Mouse (Mus musculus) right cerebral cortex, postnatal 4 days (tissue): Measurements from ENCODE around the gene Ispd.

ENCODE experiments used
- DNase-seq: peaks from one replicate; pipeline ENCODE4 v3.0.0-alpha.2; 2022

Ispd gene

DNA sequence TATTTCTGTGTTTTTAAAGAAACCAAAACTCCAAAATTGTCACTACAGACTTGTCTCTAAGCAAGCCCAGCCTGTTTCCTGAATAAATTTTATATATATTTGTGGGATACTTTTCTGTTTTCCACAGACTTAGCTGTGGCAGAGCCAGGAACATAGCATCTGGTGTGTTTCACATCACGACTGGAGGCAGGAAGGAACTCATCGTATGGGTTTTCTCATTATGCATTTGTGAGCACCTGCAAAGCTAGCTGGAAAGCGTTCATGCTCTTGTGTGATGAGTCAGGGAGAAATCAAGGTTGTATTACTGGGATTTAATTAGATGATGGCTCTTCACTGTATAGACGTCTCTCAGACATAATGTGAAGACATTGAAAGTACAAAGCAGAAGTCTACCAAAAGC is 90.2 kb downstream of the Ispd start:
- no peak for DNase-seq

DNA sequence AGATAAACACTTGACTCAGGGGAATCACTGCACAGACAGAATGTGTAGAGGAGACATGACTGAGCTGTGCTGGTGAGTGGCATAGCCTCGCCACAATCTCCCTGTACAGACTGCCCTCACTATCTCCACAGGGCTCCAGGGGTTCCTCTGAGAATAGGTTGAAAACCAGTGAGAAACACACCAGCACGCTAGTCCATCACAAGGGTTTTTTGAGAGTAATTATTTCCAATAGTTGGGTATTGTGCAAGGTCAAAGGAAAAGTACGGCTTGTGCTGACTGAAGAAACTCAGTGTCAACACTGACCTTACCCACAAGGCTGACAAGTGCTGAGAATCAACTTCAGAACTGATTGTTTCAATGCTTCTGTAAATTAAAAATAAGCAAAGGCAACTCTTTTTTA is 92.9 kb downstream of the Ispd start:
- no peak for DNase-seq

DNA sequence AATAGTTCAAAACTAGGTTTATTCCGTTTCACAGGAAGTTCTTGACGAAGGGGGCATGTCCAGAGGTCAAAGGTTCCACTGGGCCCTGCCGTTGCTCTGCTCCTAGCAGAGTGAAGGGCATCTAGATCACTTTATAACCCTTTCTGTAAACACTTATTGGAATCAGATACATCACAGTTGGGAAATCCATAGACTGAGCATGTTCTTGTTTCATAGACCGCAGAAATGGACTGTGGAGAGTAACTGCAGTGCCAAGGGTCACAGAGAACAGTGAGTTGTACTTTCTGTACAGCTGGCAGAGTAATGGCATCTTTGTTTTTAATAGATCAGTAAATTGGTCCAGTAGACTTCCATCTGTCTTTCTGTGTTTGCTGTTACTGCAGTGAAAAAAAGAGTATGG is 94.0 kb downstream of the Ispd start:
- no peak for DNase-seq

DNA sequence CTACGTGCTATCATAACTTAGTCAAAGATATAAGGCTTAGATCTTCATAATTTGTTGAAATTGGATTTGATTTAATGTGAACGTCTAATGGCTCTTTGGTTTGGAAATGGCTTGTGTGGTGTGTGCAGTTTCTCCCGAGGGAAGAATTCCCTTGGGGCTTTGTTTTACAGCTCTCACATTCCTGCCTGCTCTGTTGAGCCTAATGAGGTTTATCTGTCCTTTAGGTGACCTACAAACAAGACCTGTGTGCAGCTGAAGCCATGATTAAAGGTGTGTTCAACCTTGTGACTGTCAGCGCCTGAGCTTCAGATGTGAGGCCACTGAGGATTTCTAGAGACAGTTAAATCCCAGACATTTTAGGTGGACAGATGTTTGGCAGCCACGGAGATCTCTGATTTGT is 95.2 kb downstream of the Ispd start:
- no peak for DNase-seq

DNA sequence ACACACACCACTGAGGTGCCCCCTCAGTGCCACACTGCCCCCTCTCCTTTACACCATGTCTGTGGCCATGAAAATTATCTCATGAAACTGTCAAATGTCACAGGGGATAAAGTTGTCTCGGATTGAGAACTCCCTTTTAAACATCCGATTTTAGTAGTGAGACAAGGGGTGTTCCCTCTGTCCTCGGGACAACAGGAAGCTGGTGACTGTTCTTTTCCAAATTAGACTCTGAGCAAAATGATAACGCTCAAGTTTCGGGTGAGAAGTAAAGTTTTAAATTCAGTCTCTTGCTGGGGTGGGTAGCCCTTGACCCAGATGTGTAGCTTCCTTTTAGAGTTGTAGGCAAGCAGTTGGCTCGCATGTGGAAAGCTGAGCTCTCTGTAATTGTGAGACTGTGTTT is 96.3 kb downstream of the Ispd start:
- DNase-seq: no peak

DNA sequence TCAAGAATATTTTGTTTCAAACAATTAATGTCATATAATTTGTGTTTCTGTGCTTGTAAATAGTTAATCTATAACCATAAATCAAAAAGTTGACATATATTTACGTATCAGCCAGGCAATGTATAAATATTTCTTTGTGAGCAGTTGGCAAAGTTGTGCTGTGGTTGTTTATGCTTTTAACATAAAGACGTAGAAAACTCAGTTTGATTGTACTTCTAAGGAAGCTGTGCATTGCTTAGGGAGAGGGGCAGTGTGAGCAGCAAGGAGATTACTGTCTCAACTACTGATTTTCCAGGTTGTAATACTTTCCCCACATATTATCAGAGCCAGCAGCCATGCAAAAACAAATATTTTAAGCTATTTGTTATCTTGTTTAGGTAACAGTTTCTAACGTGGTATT is 96.7 kb downstream of the Ispd start:
- no peak for DNase-seq

DNA sequence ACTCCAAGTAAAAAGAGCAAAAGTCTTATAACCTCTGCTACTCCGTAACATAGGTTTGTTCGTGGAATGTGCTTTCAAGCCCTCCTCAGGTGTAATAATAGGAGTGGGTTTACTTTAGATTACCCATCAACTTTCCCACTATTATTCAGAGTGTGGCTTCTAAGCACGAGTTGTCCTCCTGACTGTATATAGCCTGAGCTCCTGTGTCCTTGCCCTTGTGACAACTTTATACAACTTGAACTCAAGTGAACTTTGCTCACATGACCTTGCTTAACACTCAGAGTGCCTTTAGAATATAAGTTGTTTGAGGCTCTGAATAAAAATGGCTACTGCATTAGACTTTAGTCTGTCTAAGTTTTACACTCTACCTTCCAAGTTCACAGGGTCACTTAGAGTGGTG is 100.5 kb downstream of the Ispd start:
- no peak for DNase-seq

DNA sequence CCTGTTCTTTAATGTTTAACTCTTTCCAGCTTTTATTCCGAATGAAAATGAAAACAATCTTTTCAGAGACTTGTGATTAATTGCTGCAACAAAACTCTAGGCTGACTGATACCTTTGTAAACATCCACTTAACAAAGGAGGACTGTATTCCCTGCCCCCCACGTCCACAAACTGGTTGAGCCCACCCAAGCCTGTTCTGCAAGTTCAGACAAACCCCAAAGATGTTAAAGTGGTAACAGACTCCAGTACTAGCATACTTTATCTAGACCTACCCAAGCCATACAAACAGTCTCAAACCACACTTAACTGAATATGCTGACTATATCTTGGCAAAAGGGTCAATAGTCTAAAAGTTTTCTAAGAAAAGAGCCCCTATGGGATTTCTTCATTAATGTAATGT is 102.1 kb downstream of the Ispd start:
- DNase-seq: no peak

DNA sequence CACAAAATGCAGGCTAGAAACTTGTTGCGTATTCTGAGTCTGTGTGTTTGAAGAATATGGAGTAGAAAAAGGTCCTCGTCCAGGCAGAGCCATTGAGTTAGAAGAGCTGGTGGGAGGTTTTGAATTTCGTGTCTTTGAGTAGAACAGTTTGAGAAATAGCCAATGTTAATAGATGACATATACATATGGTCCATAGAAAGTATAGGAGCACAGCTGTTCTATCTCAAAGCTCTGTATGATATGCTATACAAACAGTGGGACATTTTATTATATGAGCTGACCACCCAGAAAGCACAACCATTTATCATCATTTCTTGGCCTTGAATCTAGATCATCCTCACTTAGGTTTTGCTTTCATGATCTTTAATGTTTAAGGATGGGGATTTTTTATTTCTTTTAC is 116.3 kb downstream of the Ispd start:
- DNase-seq: no peak

DNA sequence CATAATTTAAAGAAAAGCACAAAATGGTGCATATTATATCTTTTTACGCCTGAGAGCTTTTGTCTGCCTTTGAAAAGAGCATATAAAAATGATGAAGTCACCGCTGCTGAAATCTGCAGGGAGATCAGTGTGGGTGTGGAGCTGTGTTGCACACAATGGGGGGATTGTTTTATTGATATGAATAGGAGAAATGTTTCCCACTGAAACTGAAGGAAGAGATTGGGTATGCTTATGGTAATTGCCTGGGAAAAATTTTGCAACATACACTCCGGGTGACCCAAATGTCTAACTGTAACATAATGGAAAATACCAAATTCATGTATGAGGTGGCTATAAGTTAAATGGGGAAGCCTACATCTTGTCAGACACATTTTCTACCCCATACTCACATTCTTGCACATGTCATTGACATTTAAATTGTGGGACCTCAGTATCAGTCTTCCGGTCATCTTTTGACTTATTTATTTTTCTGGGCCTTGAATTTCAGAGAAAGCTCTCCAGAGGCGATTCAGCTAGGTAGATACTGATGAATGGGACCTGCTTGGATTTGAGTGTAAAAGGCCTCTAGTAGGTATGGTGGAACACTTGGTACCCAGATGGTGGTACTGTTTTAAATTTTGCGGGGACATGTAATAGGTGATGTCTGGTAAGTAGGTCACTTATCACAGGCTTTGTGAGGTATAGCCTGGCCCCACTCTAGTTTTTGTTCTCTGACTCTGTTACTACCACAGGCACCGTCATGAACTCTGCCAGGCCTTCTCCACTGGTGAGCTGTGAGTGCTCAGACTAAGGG is 126.1 kb downstream of the Ispd start:
- no peak for DNase-seq

DNA sequence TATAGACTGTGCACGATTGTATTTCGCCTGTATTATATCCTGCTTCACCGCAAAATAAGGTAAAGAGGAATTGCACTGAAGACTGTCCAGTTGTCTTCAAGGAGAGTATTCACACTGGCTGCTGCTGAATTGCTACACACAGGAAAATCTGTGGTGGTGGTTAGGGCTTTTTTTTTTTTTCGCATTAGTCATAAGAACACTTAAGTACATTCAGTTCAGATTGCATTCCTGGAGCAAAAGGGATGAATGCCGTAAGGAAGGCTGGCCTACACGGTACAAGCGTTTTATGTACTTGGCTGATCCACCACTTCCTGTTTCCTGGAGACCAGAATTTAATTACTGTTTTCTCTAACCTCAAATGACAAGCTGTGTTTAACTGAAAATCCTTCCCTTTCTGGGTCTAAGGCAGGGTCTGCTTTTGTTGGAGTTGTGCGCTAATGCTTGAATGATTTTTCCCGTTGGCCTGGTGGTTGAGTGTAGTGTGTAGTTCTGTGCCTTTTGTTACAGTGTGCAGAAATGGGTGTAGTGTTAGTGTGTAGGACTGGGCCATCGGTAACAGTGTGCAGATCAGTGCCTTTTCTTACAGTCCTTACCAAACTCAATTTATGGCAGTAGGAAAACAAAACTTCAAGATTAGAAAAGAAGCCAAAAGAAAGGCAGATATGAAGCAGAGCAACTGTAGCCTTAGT is 128.8 kb downstream of the Ispd start:
- DNase-seq: no peak

DNA sequence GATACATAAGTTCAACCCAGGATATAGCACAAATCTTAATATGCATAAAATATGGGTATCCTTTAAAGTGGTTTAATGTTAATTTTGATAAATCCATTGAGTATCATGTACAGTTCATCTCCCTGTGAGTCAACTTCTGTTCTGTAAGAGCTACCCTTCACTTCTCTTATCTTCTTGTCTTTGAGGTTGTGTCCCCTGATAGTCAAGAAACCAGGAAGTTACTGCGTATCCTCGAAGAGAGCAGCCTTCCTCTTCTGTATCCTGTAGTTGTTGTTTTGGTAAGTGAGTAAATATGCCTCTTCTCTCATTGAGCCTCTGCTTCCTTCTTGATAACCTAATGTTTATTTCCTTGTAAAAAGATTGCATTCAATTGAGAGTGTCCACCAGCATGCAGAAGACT is 140.5 kb downstream of the Ispd start:
- no peak for DNase-seq

DNA sequence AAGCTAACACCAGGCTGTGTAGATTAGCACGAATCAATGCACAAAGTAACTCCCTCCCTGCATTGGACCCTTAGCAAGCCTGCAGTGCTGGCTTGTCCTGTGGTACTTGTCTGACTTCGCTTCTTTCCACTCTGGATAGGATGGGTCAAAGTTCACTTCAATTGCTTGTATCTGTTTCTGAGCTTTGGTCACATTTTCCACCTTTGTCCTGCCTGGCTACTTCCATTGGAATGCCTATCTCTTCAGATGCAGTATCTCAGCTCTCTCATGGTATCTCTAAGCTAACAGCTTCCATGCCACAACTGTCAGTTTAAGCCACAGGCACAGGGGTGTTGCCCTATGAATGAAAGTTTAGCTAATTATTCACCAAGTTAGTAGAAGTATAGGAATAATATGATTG is 142.3 kb downstream of the Ispd start:
- DNase-seq: no peak

DNA sequence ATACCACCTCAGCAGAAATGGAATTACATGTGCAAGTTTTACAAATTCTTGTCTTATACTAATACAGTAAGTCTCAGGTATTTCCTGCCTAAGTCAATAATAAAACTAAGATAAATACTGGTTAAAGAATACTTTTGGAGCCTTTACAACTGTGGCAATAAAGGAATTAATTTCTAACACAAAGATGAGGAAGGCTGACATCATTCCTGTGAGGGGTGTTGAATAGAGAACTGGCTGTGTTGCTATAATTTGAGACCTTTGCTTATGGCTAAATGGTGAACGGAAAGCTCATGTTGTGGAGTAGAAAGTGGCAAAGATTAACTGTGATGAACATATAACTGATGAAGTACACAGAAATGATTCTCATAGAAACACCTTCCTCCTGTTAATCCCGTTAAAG is 149.7 kb downstream of the Ispd start:
- DNase-seq: no peak

DNA sequence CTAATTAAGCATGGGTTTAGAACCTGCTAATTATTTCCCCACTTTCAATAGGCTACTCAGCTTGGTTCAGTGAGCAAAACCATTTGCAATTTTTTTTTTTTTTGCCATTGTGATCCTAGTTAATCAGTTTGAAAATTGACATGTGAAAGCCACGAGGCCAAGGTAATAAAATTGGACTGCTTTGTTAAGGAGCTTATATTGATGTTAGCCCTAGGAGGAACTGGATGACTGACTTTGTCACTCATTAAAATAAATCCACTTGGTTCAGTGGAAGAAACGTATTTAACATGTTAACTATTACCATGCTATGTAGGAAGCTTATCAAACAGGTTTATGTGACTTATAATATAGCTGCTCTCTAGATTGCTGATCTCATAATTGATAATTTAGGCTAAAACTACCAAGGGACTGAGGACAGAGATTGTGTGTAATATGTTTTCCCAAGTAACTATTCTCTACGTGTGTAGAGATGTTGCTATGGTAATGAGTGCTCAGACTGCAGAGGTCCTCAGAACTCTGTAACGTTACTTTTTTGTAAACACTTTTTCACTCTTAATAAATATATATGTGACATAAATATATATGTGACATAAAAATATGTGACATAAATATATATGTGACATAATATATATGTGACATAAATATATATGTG is 150.3 kb downstream of the Ispd start:
- no peak for DNase-seq

DNA sequence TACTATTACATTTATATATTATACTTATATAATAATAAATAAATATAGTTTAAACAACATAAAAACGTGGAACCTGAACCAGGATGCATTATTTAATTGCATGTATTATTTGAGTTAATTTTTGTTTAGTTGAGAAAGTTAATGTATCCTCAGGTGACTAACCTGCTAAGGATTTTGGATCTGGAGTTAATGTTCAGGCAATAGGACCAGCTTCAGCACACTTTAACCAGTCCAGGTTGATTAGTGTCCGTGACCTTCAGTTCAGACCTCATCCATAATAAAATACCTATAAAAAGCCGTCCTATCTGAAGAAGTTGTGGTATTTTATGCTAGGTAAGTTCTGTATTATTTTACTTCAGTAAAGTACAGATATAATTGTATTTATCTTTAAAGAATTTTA is 151.3 kb downstream of the Ispd start:
- DNase-seq: no peak

DNA sequence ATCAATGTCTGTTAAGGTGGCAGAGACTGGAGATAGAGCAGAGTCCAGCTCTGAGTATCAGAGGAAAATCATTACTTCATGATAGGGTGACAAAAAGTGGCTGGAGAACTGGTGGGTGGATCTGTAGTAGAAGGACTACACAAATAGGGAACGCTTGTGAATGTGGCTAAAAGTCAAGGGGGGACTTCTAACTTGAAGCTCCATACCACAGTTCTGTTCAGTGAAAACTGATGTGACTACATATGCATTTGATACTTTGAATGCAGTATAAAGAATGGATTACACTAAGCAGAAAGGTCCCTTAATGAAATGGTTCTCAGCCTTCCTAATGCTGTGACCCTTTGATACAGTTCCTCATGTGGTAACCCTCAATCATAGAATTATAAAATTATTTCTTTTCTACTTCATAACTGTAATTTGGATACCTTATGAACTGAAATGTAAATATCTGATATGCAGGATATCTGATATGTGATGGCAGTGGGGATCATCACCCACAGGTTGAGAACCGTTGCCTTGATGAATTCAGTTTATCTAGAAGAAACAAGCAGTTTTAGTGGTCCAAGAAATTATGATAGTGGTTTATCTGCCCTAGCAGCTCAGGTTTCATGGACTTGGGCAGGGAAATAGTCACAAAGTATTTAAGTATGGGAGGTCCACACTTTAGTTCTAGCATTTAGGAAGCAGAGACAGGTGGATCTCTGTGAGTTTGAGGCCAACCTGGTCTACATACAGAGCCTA is 152.1 kb downstream of the Ispd start:
- DNase-seq: no peak

DNA sequence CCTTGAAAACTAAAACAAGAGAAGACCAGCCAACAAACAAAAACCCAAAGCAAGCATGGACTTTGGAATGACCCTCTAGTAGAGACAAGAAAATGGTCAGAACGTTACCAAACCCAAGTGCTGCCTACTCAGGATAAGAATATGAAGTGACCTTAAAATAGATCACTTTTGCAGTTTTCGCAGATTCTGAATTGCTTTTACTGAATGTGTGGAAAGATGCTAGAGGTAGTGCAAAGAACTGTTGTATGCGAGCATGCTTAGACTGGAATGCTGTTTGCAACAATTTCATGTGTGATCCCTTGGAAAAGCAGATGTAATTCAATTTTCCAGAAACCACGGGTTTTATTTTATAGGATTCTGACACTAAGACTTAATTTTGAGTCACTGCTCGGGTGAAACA is 153.3 kb downstream of the Ispd start:
- DNase-seq: no peak

DNA sequence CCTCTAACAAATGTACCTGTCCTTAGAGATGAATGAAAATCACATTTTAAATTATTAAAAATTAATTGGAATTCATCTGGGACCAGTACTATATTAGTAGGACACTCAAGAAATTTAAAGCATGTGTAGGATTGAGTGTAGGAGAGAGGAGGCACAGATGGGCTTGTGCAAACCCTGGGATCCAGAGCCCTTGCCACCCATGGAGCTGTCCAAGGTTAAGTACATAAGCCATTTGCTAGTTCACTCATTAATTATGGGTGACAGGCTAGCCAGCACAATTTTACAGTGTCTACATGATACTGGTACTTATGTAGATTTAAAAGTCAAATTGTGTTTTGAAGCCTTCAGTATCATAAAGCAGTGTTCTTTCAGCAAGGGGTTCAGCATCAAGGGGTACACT is 164.1 kb downstream of the Ispd start:
- no peak for DNase-seq

DNA sequence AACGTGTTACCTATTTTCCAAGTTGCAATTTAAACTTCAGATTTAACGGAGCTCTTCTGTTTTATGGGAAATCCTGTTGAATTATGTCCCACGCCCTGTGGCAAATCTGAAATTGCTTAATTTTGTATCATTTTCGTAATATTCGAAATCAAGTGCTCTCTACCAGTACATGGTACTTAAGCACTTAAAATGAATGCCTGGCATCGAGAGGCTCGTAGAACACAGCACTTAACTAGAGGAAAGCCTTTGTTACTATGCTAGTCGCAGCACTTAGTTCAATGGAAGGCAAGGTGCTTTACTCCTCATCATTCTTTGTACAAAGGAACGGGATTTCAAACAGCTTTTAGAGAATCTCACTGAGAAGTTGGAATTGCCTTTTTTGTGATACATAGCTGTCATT is 168.2 kb downstream of the Ispd start:
- no peak for DNase-seq

DNA sequence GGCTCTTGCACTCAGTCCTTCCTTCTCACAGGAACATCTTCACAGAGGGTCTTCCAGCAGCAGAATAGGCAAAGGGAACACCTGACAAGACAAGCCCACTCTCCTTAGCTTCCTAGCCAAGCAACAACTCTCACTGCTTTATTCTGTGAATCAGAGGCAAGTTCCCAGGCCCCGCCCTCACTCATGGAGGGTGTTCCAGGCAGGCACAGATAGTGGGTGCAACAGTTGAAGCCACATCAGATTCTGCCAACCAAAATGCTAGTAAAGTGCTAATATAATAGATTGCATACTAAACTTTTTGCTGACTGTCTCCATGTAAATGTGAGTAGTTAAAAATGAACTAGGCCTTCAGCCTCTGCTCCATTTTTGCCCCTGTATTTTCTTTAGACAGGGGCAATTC is 173.4 kb downstream of the Ispd start:
- DNase-seq: no peak

DNA sequence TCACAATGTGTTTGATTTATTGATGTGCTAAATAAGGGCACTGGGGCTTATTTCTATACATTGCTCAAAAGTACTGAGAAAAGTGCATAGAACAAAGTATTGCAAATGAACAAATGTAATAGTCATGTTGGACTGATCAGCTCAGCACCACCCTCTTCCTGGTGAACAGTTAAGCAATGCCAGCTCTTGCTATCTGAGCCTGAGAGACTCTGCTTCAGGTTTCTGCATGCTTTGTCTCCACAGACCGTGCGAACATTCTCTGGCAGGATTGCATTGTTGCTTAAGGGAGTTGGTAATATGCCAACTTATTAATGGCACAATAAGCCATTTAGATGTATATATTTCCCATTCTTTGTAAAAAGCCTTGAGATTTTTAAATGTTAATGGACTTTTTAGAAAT is 182.9 kb downstream of the Ispd start:
- DNase-seq: no peak

DNA sequence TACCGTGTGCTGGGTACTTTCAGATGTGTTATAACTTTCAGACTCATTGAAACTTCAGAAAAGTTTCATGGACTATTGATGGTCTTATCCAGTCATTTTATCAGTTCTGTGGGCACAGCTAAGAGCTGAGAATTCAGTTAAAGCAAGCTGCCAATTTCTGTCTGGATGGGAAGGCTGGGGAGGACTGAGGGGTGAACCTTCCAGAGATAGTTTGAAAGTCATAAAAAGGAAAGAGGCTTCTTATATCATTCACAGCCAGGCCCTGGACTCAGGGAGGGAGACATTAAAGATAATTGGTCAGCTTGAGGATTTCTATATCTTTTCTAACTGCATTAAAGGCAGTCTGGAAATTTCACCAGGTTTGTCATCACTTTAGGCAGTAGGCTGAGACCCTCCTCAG is 185.7 kb downstream of the Ispd start:
- no peak for DNase-seq
